Mouse (Mus musculus) heart, embryonic 15.5 days (tissue): ENCODE results near the gene Stk38. TPM values are rescaled to one million over a fixed set of nuclear protein-coding genes. Genes with fewer than 3 reads are reported as not detected.

ENCODE experiments used
- ATAC-seq: fragments of 200-750 bp; cut with Nextera tagmentation; replicated peaks from 2 replicates; pipeline ENCODE4 v1.8.0; 2017; ENCODE audit warnings: low read depth, moderate TSS enrichment; ENCODE audit not compliant: insufficient number of reproducible peaks, insufficient read depth, low FRiP score
- H3K27ac ChIP-seq: fragments of 300-500 bp; sonication (generic); 2 replicates; pipeline ENCODE4 v1.5.1; 2015; ENCODE audit warnings: mild to moderate bottlenecking, inconsistent platforms
- H3K27me3 ChIP-seq: fragments of 300-500 bp; sonication (generic); 2 replicates; pipeline ENCODE4 v1.6.1; 2015; ENCODE audit warnings: inconsistent platforms
- H3K36me3 ChIP-seq: fragments of 300-500 bp; sonication (generic); 2 replicates; pipeline ENCODE4 v1.6.1; 2015; ENCODE audit warnings: mild to moderate bottlenecking, inconsistent platforms
- H3K4me1 ChIP-seq: fragments of 300-500 bp; sonication (generic); replicated peaks from 2 replicates; pipeline ENCODE4 v1.6.1; 2015; ENCODE audit warnings: inconsistent platforms
- H3K4me2 ChIP-seq: fragments of 300-500 bp; sonication (generic); 2 replicates; pipeline ENCODE4 v1.6.1; 2015; ENCODE audit warnings: inconsistent platforms, mild to moderate bottlenecking, moderate library complexity
- H3K4me3 ChIP-seq: fragments of 300-500 bp; sonication (generic); 2 replicates; pipeline ENCODE4 v1.5.1; 2015; ENCODE audit warnings: mild to moderate bottlenecking, inconsistent platforms
- H3K9ac ChIP-seq: fragments of 300-500 bp; sonication (generic); 2 replicates; pipeline ENCODE4 v1.6.1; 2015; ENCODE audit warnings: mild to moderate bottlenecking, inconsistent platforms
- H3K9me3 ChIP-seq: fragments of 300-500 bp; sonication (generic); replicated peaks from 2 replicates; pipeline ENCODE4 v1.6.1; 2016; ENCODE audit warnings: inconsistent platforms
- WGBS: fragments of 180-500 bp; shearing (Covaris S2); methylation state at CpG from one replicate; pipeline ENCODE4 v1.1.7; 2015; ENCODE audit warnings: mixed read lengths; 5-methylcytosine and 5-hydroxymethylcytosine counted together
- polyA plus RNA-seq: library from polyadenylated mRNA; unstranded; fragments of >200 nt; fragmentation: Nextera tagmentation; extraction: Ambion mirVana; gene quantifications from 2 replicates; pipeline ENCODE4 v1.2.1, GENCODE M21; 2015

The Stk38 gene
- polyA plus RNA-seq, 1 experiment from 2014 or later, result 73.6 TPM

- H3K9ac ChIP-seq, result no peak overlapping the region
- H3K4me1 ChIP-seq, result peaks cover 7% of the 10 kb centered on the region
- no peak overlapping the region for H3K27ac ChIP-seq
- H3K27me3 ChIP-seq, result no peaks in the 10 kb centered on the region
- no peaks in the 10 kb centered on the region for H3K9me3 ChIP-seq
- H3K4me3 ChIP-seq, result no peak overlapping the region
- H3K36me3 ChIP-seq, result peaks cover 59% of the 10 kb centered on the region
- ATAC-seq, result no peak
- no peak overlapping the region for H3K4me2 ChIP-seq
Measured at GRCm38 (mm10) chr17:28986833-28987232, 21.0 kb downstream of the Stk38 start.

GRCm38 (mm10) chr17:28984724-28985420 lies 22.9 kb downstream of the Stk38 start:
- Histone ChIP-seq H3K36me3 (peaks cover 67% of the 10 kb centered on the region), H3K4me1 (peaks cover 4% of the 10 kb centered on the region), H3K27ac (no peak overlapping the region), H3K4me2 (no peak overlapping the region), H3K9ac (no peak overlapping the region), H3K9me3 (no peaks in the 10 kb centered on the region), H3K4me3 (no peak overlapping the region), H3K27me3 (no peaks in the 10 kb centered on the region)
- no peak for ATAC-seq
- 93% methylated on average over 1 of the region's 1 CpGs for WGBS

- Histone ChIP-seq H3K4me3 (no peak overlapping the region), H3K27ac (no peak overlapping the region), H3K4me2 (no peak overlapping the region), H3K9ac (0 out of 2 replicates have a peak overlapping the region, but pooled peaks have one; percentile 13), H3K9me3 (no peaks in the 10 kb centered on the region), H3K4me1 (peaks cover 4% of the 10 kb centered on the region), H3K27me3 (no peaks in the 10 kb centered on the region), H3K36me3 (peaks cover 65% of the 10 kb centered on the region)
- 15% methylated on average over 4 of the region's 4 CpGs for WGBS
- no peak for ATAC-seq
Measured at GRCm38 (mm10) chr17:28982591-28982990, 25.2 kb downstream of the Stk38 start.

- no peak overlapping the region for H3K4me3 ChIP-seq
- H3K4me1 ChIP-seq, result peaks cover 4% of the 10 kb centered on the region
- H3K27me3 ChIP-seq, result no peaks in the 10 kb centered on the region
- no peak overlapping the region for H3K4me2 ChIP-seq
- H3K9ac ChIP-seq, result no peak overlapping the region
- ATAC-seq, result no peak
- 81% methylated on average over 4 of the region's 4 CpGs for WGBS
- peaks cover 60% of the 10 kb centered on the region for H3K36me3 ChIP-seq
- no peak overlapping the region for H3K27ac ChIP-seq
- no peaks in the 10 kb centered on the region for H3K9me3 ChIP-seq
Measured at GRCm38 (mm10) chr17:28981081-28981480, 26.7 kb downstream of the Stk38 start.

- H3K9me3 ChIP-seq, result no peaks in the 10 kb centered on the region
- peaks cover 67% of the 10 kb centered on the region for H3K36me3 ChIP-seq
- no peak overlapping the region for H3K4me2 ChIP-seq
- no peak overlapping the region for H3K9ac ChIP-seq
- peaks cover 4% of the 10 kb centered on the region for H3K4me1 ChIP-seq
- 84% methylated on average over 4 of the region's 4 CpGs for WGBS
- H3K27ac ChIP-seq, result no peak overlapping the region
- no peaks in the 10 kb centered on the region for H3K27me3 ChIP-seq
- no peak overlapping the region for H3K4me3 ChIP-seq
- ATAC-seq, result no peak
Measured at GRCm38 (mm10) chr17:28979091-28979490, 28.7 kb downstream of the Stk38 start.

- no peaks in the 10 kb centered on the region for H3K27me3 ChIP-seq
- H3K27ac ChIP-seq, result no peak overlapping the region
- H3K36me3 ChIP-seq, result peaks cover 95% of the 10 kb centered on the region
- no peaks in the 10 kb centered on the region for H3K4me1 ChIP-seq
- H3K4me3 ChIP-seq, result no peak overlapping the region
- H3K9ac ChIP-seq, result no peak overlapping the region
- H3K9me3 ChIP-seq, result no peaks in the 10 kb centered on the region
- no peak overlapping the region for H3K4me2 ChIP-seq
- ATAC-seq, result no peak
Measured at GRCm38 (mm10) chr17:28970122-28970521, 37.7 kb downstream of the Stk38 start.

GRCm38 (mm10) chr17:28967021-28967610 lies 40.7 kb downstream of the Stk38 start:
- 75% methylated on average over 11 of the region's 11 CpGs for WGBS
- no peak overlapping the region for H3K27ac ChIP-seq

GRCm38 (mm10) chr17:28961596-28961995 lies 46.2 kb downstream of the Stk38 start:
- H3K36me3 ChIP-seq, result peaks cover 59% of the 10 kb centered on the region
- no peaks in the 10 kb centered on the region for H3K27me3 ChIP-seq
- H3K4me3 ChIP-seq, result no peak overlapping the region
- H3K4me1 ChIP-seq, result peaks cover 3% of the 10 kb centered on the region; the same call in 1 of the 2 replicates
- no peaks in the 10 kb centered on the region for H3K9me3 ChIP-seq
- H3K27ac ChIP-seq, result no peak overlapping the region
- 89% methylated on average over 10 of the region's 10 CpGs for WGBS
- no peak for ATAC-seq
- H3K4me2 ChIP-seq, result no peak overlapping the region
- no peak overlapping the region for H3K9ac ChIP-seq

More at GRCm38 (mm10) chr17:28967021-28967610, 40.7 kb downstream of the Stk38 start:
- no peak overlapping the region for H3K4me2 ChIP-seq
- ATAC-seq, result no peak
- no peak overlapping the region for H3K4me3 ChIP-seq
- peaks cover 96% of the 10 kb centered on the region for H3K36me3 ChIP-seq
- H3K27me3 ChIP-seq, result no peaks in the 10 kb centered on the region
- no peaks in the 10 kb centered on the region for H3K4me1 ChIP-seq
- no peaks in the 10 kb centered on the region for H3K9me3 ChIP-seq
- no peak overlapping the region for H3K9ac ChIP-seq

- peaks cover 50% of the 10 kb centered on the region for H3K36me3 ChIP-seq
- 52% methylated on average over 10 of the region's 10 CpGs for WGBS
- no peaks in the 10 kb centered on the region for H3K27me3 ChIP-seq
- H3K4me1 ChIP-seq, result peaks cover 3% of the 10 kb centered on the region; the same call in 1 of the 2 replicates
- no peak overlapping the region for H3K4me3 ChIP-seq
- H3K9me3 ChIP-seq, result no peaks in the 10 kb centered on the region
- no peak overlapping the region for H3K9ac ChIP-seq
- no peak overlapping the region for H3K4me2 ChIP-seq
- ATAC-seq, result no peak
- H3K27ac ChIP-seq, result no peak overlapping the region
Measured at GRCm38 (mm10) chr17:28960597-28960996, 47.2 kb downstream of the Stk38 start.

GRCm38 (mm10) chr17:28954416-28954815 lies 53.4 kb downstream of the Stk38 start:
- Histone ChIP-seq H3K27ac (no peak overlapping the region), H3K9ac (no peak overlapping the region), H3K9me3 (no peaks in the 10 kb centered on the region), H3K4me1 (peaks cover 20% of the 10 kb centered on the region), H3K27me3 (no peaks in the 10 kb centered on the region), H3K4me2 (peak overlapping the region; percentile 74; the same call in 1 of the 2 replicates), H3K4me3 (0 out of 2 replicates have a peak overlapping the region, but pooled peaks have one; percentile 89), H3K36me3 (no peaks in the 10 kb centered on the region)
- ATAC-seq, result no peak
- 87% methylated on average over 9 of the region's 9 CpGs for WGBS

- H3K36me3 ChIP-seq, result no peaks in the 10 kb centered on the region
- H3K9me3 ChIP-seq, result no peaks in the 10 kb centered on the region
- peak overlapping the region; percentile 98 for H3K27ac ChIP-seq
- H3K27me3 ChIP-seq, result no peaks in the 10 kb centered on the region
- no peak for ATAC-seq
- 5% methylated on average over 9 of the region's 9 CpGs for WGBS
- H3K9ac ChIP-seq, result peak overlapping the region; percentile 89
- peaks cover 20% of the 10 kb centered on the region for H3K4me1 ChIP-seq
- peak overlapping the region; percentile 89 for H3K4me3 ChIP-seq
- peak overlapping the region; percentile 74 for H3K4me2 ChIP-seq
Measured at GRCm38 (mm10) chr17:28953251-28953650, 54.5 kb downstream of the Stk38 start.
